18 mouse cellular contexts compared by ENCODE assay signal in the genomic region with DNA sequence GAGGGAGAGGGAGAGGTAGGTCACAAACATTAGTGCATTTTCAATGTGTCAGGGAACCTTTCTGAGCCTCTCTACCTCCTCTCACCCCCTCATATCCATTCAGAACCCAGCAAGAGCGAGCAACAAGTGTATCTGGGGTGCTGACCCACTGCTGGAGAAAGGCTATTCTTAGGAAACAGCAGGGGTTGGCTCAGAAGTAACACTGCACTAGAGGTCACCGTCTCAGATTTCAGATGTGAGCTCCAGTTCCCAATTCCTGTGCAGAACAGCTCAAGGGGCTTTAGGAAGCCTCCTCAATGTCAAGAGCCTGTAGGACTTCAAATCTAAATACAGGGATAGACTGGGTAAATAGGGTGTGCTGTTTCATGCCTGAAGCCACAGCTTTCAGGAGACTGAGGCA. TPM values are rescaled to one million over a fixed set of nuclear protein-coding genes. Genes with fewer than 3 reads are reported as not detected.
DNase-seq lines count a peak whose midpoint lies in the region; ATAC-seq lines count a peak whose summit lies in the region.
"Had no signal": no experiment of that assay in that cellular context is flagged by ENCODE, and none has a peak within 500 bp of the region (broad histone marks: within the 10 kb centered on the region; RNA-seq: fewer than 3 reads in every experiment).

No protein-coding gene starts in this region.

- peak overlapping the region; percentile 37; the same call in 1 of the 2 replicates for H3K4me2 ChIP-seq in heart, embryonic 11.5 days
- H3K4me2 ChIP-seq in heart, embryonic 15.5 days: peak overlapping the region; percentile 37
- H3K4me2 ChIP-seq: hindbrain, embryonic 15.5 days; liver, embryonic 11.5 days; lung, embryonic 15.5 days; neural tube, embryonic 15.5 days had no signal

- H3K9ac ChIP-seq in heart, embryonic 11.5 days (ENCODE audit: low read depth, low read length): no peak overlapping the region
- H3K9ac ChIP-seq in heart, embryonic 15.5 days: peak overlapping the region; percentile 40
- H3K9ac ChIP-seq: hindbrain, embryonic 15.5 days; lung, embryonic 15.5 days; neural tube, embryonic 15.5 days had no signal

- H3K4me1 ChIP-seq in heart, embryonic 11.5 days (ENCODE audit: control insufficient read depth, insufficient read depth, low read length): peaks cover 37% of the 10 kb centered on the region
- peaks cover 5% of the 10 kb centered on the region for H3K4me1 ChIP-seq in brown adipose tissue, adult 24 weeks (ENCODE audit: control insufficient read depth, insufficient read depth, insufficient read length, low read length)
- peaks cover 54% of the 10 kb centered on the region for H3K4me1 ChIP-seq in heart, embryonic 15.5 days (replicated peaks)
- peaks cover 7% of the 10 kb centered on the region; the same call in 1 of the 2 replicates for H3K4me1 ChIP-seq in hindbrain, embryonic 10.5 days (replicated peaks)
- H3K4me1 ChIP-seq: hindbrain, embryonic 15.5 days; neural tube, embryonic 15.5 days had no signal

- peak overlapping the region; percentile 84 for H3K27ac ChIP-seq in heart, embryonic 11.5 days (ENCODE audit: low read depth, low read length)
- 0 out of 2 replicates have a peak overlapping the region, but pooled peaks have one; percentile 27 for H3K27ac ChIP-seq in brown adipose tissue, adult 24 weeks (replicated peaks; ENCODE audit: low read depth, low read length)
- peak overlapping the region; percentile 83 for H3K27ac ChIP-seq in heart, embryonic 15.5 days
- no peak overlapping the region for H3K27ac ChIP-seq in hindbrain, embryonic 10.5 days
- H3K27ac ChIP-seq: hindbrain, embryonic 15.5 days; lung, embryonic 15.5 days; neural tube, embryonic 15.5 days had no signal

- 20% methylated on average over 2 of the region's 2 CpGs for WGBS in heart, embryonic 11.5 days (ENCODE audit: insufficient replicate concordance)
- 23% methylated on average over 2 of the region's 2 CpGs for WGBS in heart, embryonic 15.5 days
- WGBS in hindbrain, embryonic 10.5 days: 12% methylated on average over 2 of the region's 2 CpGs

- H3K9me3 ChIP-seq in heart, embryonic 11.5 days (replicated peaks; ENCODE audit: control insufficient read depth, low read length): no peaks in the 10 kb centered on the region
- H3K9me3 ChIP-seq in heart, embryonic 15.5 days (replicated peaks): no peaks in the 10 kb centered on the region
- H3K9me3 ChIP-seq in hindbrain, embryonic 10.5 days: no peaks in the 10 kb centered on the region
- H3K9me3 ChIP-seq: hindbrain, embryonic 15.5 days; lung, embryonic 15.5 days; neural tube, embryonic 15.5 days had no signal

- no peaks in the 10 kb centered on the region for H3K27me3 ChIP-seq in heart, embryonic 11.5 days (ENCODE audit: control insufficient read depth, insufficient read depth, low read length)
- H3K27me3 ChIP-seq in heart, embryonic 15.5 days: no peaks in the 10 kb centered on the region
- H3K27me3 ChIP-seq in hindbrain, embryonic 10.5 days (ENCODE audit: insufficient read depth, poor library complexity, severe bottlenecking): no peaks in the 10 kb centered on the region
- H3K27me3 ChIP-seq: hindbrain, embryonic 15.5 days; lung, embryonic 15.5 days; neural tube, embryonic 15.5 days had no signal

- ATAC-seq in heart, embryonic 11.5 days (replicated peaks; ENCODE audit: insufficient number of reproducible peaks, low FRiP score, low TSS enrichment): no peak
- ATAC-seq in heart, embryonic 15.5 days (replicated peaks; ENCODE audit: insufficient number of reproducible peaks, insufficient read depth, low FRiP score, low read depth): 0 out of 2 replicates have a peak, but pooled peaks have one; percentile 32
- ATAC-seq: CD4-positive, CD25-positive, alpha-beta regulatory T cell, adult 4 months; forebrain, embryonic 14.5 days had no signal

- DNase-seq in heart, postnatal 25 days (ENCODE audit: low spot score): no peak
- peak; percentile 68 for DNase-seq in skeletal muscle tissue, adult 2 months (ENCODE audit: low read depth, low spot score)
- DNase-seq in kidney, postnatal 36 days: no peak
- no peak for DNase-seq in hindbrain, embryonic 10.5 days (ENCODE audit: low spot score)
- DNase-seq: cerebellum, postnatal 10 days; gastrocnemius, postnatal 14 days; kidney, adult 11 months; right cerebral cortex, adult 18-20 months had no signal

- no peak overlapping the region for H3K4me3 ChIP-seq in heart, embryonic 11.5 days (ENCODE audit: low read depth, low read length)
- H3K4me3 ChIP-seq in brown adipose tissue, adult 24 weeks (ENCODE audit: insufficient read depth, low read depth, low read length): no peak overlapping the region
- H3K4me3 ChIP-seq in heart, embryonic 15.5 days: no peak overlapping the region
- H3K4me3 ChIP-seq in hindbrain, embryonic 10.5 days: no peak overlapping the region
- H3K4me3 ChIP-seq: hindbrain, embryonic 15.5 days; lung, embryonic 15.5 days; neural tube, embryonic 15.5 days had no signal

- intact Hi-C loops in heart, postnatal 25 days (cut with DNase I): loop anchor here (2.0 kb wide), 1 partner anchor 19 kb away; no protein-coding TSS in a partner anchor

- H3K36me3 ChIP-seq in heart, embryonic 11.5 days (ENCODE audit: control insufficient read depth, insufficient read depth, low read length): peaks cover 10% of the 10 kb centered on the region
- H3K36me3 ChIP-seq in heart, embryonic 15.5 days: peaks cover 8% of the 10 kb centered on the region; the same call in 1 of the 2 replicates
- H3K36me3 ChIP-seq in hindbrain, embryonic 10.5 days: peaks cover 68% of the 10 kb centered on the region
- H3K36me3 ChIP-seq: hindbrain, embryonic 15.5 days; neural tube, embryonic 15.5 days had no signal

RNA-seq across cellular contexts. Expression of a gene that starts 20.7 kb away (rescaled TPM):
- 25.3 and 27.1 TPM in 2 replicates for polyA plus RNA-seq in heart, embryonic 11.5 days (2014; fragmentation: Nextera tagmentation; extraction: Ambion mirVana)
- total RNA-seq in heart, postnatal 25 days (2021): 10 to 100 TPM; 61.1 to 62.8 TPM
- 25.6 and 60.3 TPM in 2 replicates for polyA plus RNA-seq in brown adipose tissue, adult 24 weeks (2012; ENCODE audit: insufficient read depth, insufficient read length, missing spikeins)
- polyA plus RNA-seq in heart, embryonic 15.5 days (2015; fragmentation: Nextera tagmentation; extraction: Ambion mirVana): 19.8 and 24.3 TPM in 2 replicates
- 31.3 and 32.4 TPM in 2 replicates for polyA plus RNA-seq in hindbrain, embryonic 10.5 days (2016; fragmentation: Nextera tagmentation; extraction: Ambion mirVana)
- polyA plus RNA-seq: CD4-positive, CD25-positive, alpha-beta regulatory T cell, adult 4 months had no signal

RNA-seq across cellular contexts. Expression of a gene that starts 59.0 kb away (rescaled TPM):
- polyA plus RNA-seq in heart, embryonic 11.5 days (2014; fragmentation: Nextera tagmentation; extraction: Ambion mirVana): 9.1 and 9.4 TPM in 2 replicates
- total RNA-seq in heart, postnatal 25 days (2021): 1 to 10 TPM in 1 of 2 experiments, under 1 TPM in 1; 0.73 to 1.2 TPM
- polyA plus RNA-seq in brown adipose tissue, adult 24 weeks (2012; ENCODE audit: insufficient read depth, insufficient read length, missing spikeins): 1.9 and 2.1 TPM in 2 replicates
- 5.1 and 5.9 TPM in 2 replicates for polyA plus RNA-seq in heart, embryonic 15.5 days (2015; fragmentation: Nextera tagmentation; extraction: Ambion mirVana)
- polyA plus RNA-seq in hindbrain, embryonic 10.5 days (2016; fragmentation: Nextera tagmentation; extraction: Ambion mirVana): 17.9 and 19.9 TPM in 2 replicates
- total RNA-seq: megakaryocyte, adult 5-6 weeks had no signal
